Mouse (Mus musculus) CH12.LX (cell line): ENCODE results near the gene Pigu. TPM values are rescaled to one million over a fixed set of nuclear protein-coding genes. Genes with fewer than 3 reads are reported as not detected.

Experiments
- DNase-seq: peaks from one replicate; pipeline ENCODE4 v3.0.0-alpha.2; 2013; ENCODE audit errors: extremely low read depth
- H3K27ac ChIP-seq: 2 replicates; pipeline ENCODE4 v1.5.1; 2012; ENCODE audit warnings: low read depth, mild to moderate bottlenecking, control low read depth, moderate library complexity; ENCODE audit not compliant: insufficient read depth
- H3K27me3 ChIP-seq: replicated peaks from 2 replicates; pipeline ENCODE3; 2012; ENCODE audit warnings: inconsistent platforms
- H3K36me3 ChIP-seq, 2 experiments: replicated peaks in 1 of 2; 2 replicates each; pipeline versions ENCODE3 to v1.6.1; 2012; ENCODE audit warnings: inconsistent platforms in 1 of 2, low read length in 1 of 2, mild to moderate bottlenecking in 1 of 2, mixed read lengths in 1 of 2, moderate library complexity in 1 of 2; ENCODE audit not compliant: control insufficient read depth in 1 of 2, insufficient read depth in 1 of 2
- H3K4me1 ChIP-seq, 2 experiments: 2 replicates each; pipeline ENCODE4 v1.6.1; 2012; ENCODE audit warnings: inconsistent platforms in 1 of 2, moderate library complexity in 1 of 2; ENCODE audit not compliant: insufficient read depth in 2 of 2, control insufficient read depth in 1 of 2
- H3K4me2 ChIP-seq: 2 replicates; pipeline ENCODE4 v1.6.1; 2012; ENCODE audit warnings: low read depth, mild to moderate bottlenecking, control low read depth; ENCODE audit not compliant: poor library complexity, insufficient read depth, severe bottlenecking
- H3K4me3 ChIP-seq, 3 experiments: fragments of 150-350 bp in 1 of 3; sonication (generic) in 1 of 3; replicated peaks in 1 of 3; 2 replicates each; pipeline versions ENCODE3 to v1.5.1; 2011 to 2012; ENCODE audit warnings: low read depth in 2 of 3, low read length in 2 of 3, mild to moderate bottlenecking in 2 of 3, moderate library complexity in 2 of 3, control low read depth in 1 of 3, improper control_type of control experiment in 1 of 3, inconsistent platforms in 1 of 3, mixed read lengths in 1 of 3; ENCODE audit not compliant: poor library complexity in 1 of 3
- H3K79me2 ChIP-seq: replicated peaks from 2 replicates; pipeline ENCODE4 v1.6.1; 2012; ENCODE audit warnings: mild to moderate bottlenecking, moderate library complexity; ENCODE audit not compliant: control insufficient read depth, poor library complexity, insufficient read depth, severe bottlenecking; ENCODE audit errors: extremely low read depth
- H3K9ac ChIP-seq: 2 replicates; pipeline ENCODE4 v1.6.1; 2012; ENCODE audit warnings: low read depth, mild to moderate bottlenecking, control low read depth, moderate library complexity; ENCODE audit not compliant: insufficient read depth
- H3K9me3 ChIP-seq: replicated peaks from 2 replicates; pipeline ENCODE3; 2012; ENCODE audit warnings: low read length, inconsistent platforms, mixed read lengths
- CTCF ChIP-seq, 2 experiments: IDR thresholded peaks in 1 of 2; conservative IDR thresholded peaks in 1 of 2; 2 replicates each; pipeline ENCODE4 v1.5.1; 2011 to 2012; ENCODE audit warnings: low read depth in 2 of 2, low read length in 2 of 2, improper control_type of control experiment in 1 of 2, inconsistent platforms in 1 of 2, mild to moderate bottlenecking in 1 of 2, moderate library complexity in 1 of 2
- E2F4 ChIP-seq: IDR thresholded peaks from 2 replicates; pipeline ENCODE4 v1.6.1; 2011; ENCODE audit warnings: low read depth, low read length, improper control_type of control experiment; ENCODE audit not compliant: insufficient replicate concordance
- EP300 ChIP-seq: IDR thresholded peaks from 2 replicates; pipeline ENCODE4 v1.6.1; 2011; ENCODE audit warnings: low read length, improper control_type of control experiment
- JUN ChIP-seq: IDR thresholded peaks from 2 replicates; pipeline ENCODE4 v1.6.1; 2011; ENCODE audit warnings: low read depth, mild to moderate bottlenecking, low read length, improper control_type of control experiment, moderate library complexity; ENCODE audit not compliant: insufficient read depth
- KAT2A ChIP-seq: IDR thresholded peaks from 2 replicates; pipeline ENCODE4 v1.6.1; 2012; ENCODE audit warnings: low read length, improper control_type of control experiment, inconsistent platforms; ENCODE audit not compliant: insufficient replicate concordance
- MEF2A ChIP-seq: IDR thresholded peaks from 2 replicates; pipeline ENCODE4 v1.6.1; 2014; ENCODE audit warnings: low read depth, mild to moderate bottlenecking, inconsistent platforms, low read length, improper control_type of control experiment, borderline replicate concordance
- NELFE ChIP-seq: IDR thresholded peaks from 2 replicates; pipeline ENCODE4 v1.6.1; 2011; ENCODE audit warnings: low read depth, low read length, improper control_type of control experiment
- PAX5 ChIP-seq: IDR thresholded peaks from 2 replicates; pipeline ENCODE4 v1.6.1; 2012; ENCODE audit warnings: low read length, inconsistent platforms, mixed read lengths
- POLR2AphosphoS2 ChIP-seq: IDR thresholded peaks from 2 replicates; pipeline ENCODE4 v1.6.1; 2011; ENCODE audit warnings: low read depth, low read length, improper control_type of control experiment
- SMC3 ChIP-seq: IDR thresholded peaks from 2 replicates; pipeline ENCODE4 v1.6.1; 2011; ENCODE audit warnings: low read depth, low read length, improper control_type of control experiment
- TBP ChIP-seq: conservative IDR thresholded peaks from 2 replicates; pipeline ENCODE4 v1.6.1; 2011; ENCODE audit warnings: low read depth, low read length, improper control_type of control experiment
- ZMIZ1 ChIP-seq: IDR thresholded peaks from 2 replicates; pipeline ENCODE4 v1.6.1; 2012; ENCODE audit warnings: low read depth, mild to moderate bottlenecking, inconsistent platforms, low read length, improper control_type of control experiment
- dilution Hi-C: fragments of 300-500 bp; cut with MboI; formaldehyde crosslinking; loops from 2 replicates; pipeline ENCODE4 v1.14.3; 2020; ENCODE audit warnings: low sequenced_read_pairs; ENCODE audit not compliant: extremely low pct_unique_long_range_greater_than_20kb, extremely low pct_ligation_motif_present
- in situ Hi-C: fragments of 300-500 bp; cut with MboI; formaldehyde crosslinking; loops from 3 replicates; pipeline ENCODE4 v1.14.3; 2019; ENCODE audit warnings: low sequenced_read_pairs, low pct_ligation_motif_present, low pct_unique_long_range_greater_than_20kb, mixed read lengths
- polyA plus RNA-seq: library from polyadenylated mRNA; unstranded; fragments of >175 nt; gene quantifications from 2 replicates; pipeline ENCODE4 v1.2.1, GENCODE M21; 2012; ENCODE audit warnings: low read depth; ENCODE audit not compliant: insufficient read length
- total RNA-seq, 2 experiments: library from RNA; depleted of rRNA; stranded (reverse); fragments of 300-350 nt in 1 of 2; fragments of >200 nt in 1 of 2; gene quantifications; 2 replicates each; pipeline ENCODE4 v1.2.3; 2012 to 2014

Gene Pigu
- total and polyA plus RNA-seq, 3 experiments: 29.0 to 57.3 (median 39.1) TPM

- Histone ChIP-seq H3K4me2 (peak overlapping the region; percentile 57), H3K9me3 (no peaks in the 10 kb centered on the region), H3K4me3 (peak overlapping the region; percentile 65 to 91 (median 75)), H3K27me3 (no peaks in the 10 kb centered on the region), H3K36me3 (peaks cover 0 to 4% of the 10 kb centered on the region in 2 experiments), H3K9ac (peak overlapping the region; percentile 92), H3K4me1 (peaks cover 0 to 17% of the 10 kb centered on the region in 2 experiments; a peak in 2 of 4 replicates), H3K79me2 (peaks cover 18% of the 10 kb centered on the region), H3K27ac (no peak overlapping the region)
- in situ Hi-C loops: no loop called here
- TF ChIP-seq TBP (0 out of 2 replicates have a peak, but pooled peaks have one; percentile 11), MEF2A (no peak)
- DNase-seq: peak; percentile 35
- dilution Hi-C loops: no loop called here
Observed at GRCm38 (mm10) chr2:155357686-155358399, 613 bp upstream of the Pigu start.

DNA sequence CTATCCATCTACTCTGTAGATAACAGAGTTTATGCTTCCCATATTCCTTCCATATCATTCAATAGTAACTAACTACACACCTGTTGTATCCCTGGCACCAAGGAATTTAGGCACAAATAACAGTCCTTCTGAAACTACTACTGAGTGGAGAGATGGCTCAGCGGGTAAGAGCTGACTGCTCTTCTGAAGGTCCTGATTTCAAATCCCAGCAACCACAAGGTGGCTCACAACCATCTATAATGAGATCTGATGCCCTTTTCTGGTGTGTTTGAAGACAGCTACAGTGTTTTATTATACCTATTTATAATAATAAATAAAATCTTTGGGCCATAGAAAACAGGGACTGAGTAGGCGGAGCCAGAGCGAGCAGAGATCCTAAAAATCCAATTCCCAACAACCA, 2.8 kb downstream of the Pigu start:
- in situ Hi-C loops (no loop called here), dilution Hi-C loops (no loop called here)
- no peaks in the 10 kb centered on the region for H3K27me3 ChIP-seq
- H3K9me3 ChIP-seq: peaks cover 5% of the 10 kb centered on the region
- no peak overlapping the region for H3K4me3 ChIP-seq
- H3K79me2 ChIP-seq: peaks cover 26% of the 10 kb centered on the region
- H3K4me1 ChIP-seq: peaks cover 0 to 17% of the 10 kb centered on the region in 2 experiments; a peak in 2 of 4 replicates
- TF ChIP-seq SMC3: peak; percentile 5; the same call in 1 of the 2 replicates
- no peak for TF ChIP-seq EP300
- no peak for TF ChIP-seq POLR2AphosphoS2
- TF ChIP-seq CTCF (conservative IDR thresholded peaks at IDR 0.05 in 1 of 2, IDR thresholded peaks at IDR 0.05 in 1 of 2; ENCODE audit: low read depth in 2 of 2, low read length in 2 of 2): peak in 1 of 2 experiments; percentile 27; a peak in 2 of 4 replicates
- H3K27ac ChIP-seq: no peak overlapping the region
- no peak overlapping the region for H3K9ac ChIP-seq
- H3K36me3 ChIP-seq: peaks cover 5 to 23% of the 10 kb centered on the region in 2 experiments
- no peak for DNase-seq
- no peak overlapping the region for H3K4me2 ChIP-seq

DNA sequence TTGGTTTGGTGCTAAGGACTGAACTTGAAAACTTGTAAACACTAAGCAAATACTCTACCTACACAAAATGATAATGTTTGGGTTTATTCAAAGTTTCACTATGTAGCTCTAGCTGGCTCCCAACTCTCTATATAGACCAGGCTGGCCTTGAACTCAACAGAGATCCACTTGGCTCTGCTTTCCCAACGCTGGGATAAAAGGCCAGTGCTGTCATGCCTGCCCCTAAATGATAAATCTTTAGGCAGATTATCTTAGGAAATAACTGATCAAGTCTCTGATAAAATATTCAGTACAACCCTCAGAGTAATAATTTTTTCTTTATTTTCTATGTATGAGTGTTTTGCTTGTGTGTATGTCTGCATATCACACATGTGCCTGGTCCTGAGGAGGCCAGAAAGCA, 10.6 kb downstream of the Pigu start:
- Histone ChIP-seq H3K4me1 (peaks cover 0 to 6% of the 10 kb centered on the region in 2 experiments; a peak in 1 of 4 replicates), H3K9me3 (peaks cover 5% of the 10 kb centered on the region), H3K27me3 (no peaks in the 10 kb centered on the region), H3K27ac (no peak overlapping the region), H3K9ac (no peak overlapping the region), H3K79me2 (peaks cover 5% of the 10 kb centered on the region; the same call in 1 of the 2 replicates), H3K4me3 (no peak overlapping the region), H3K4me2 (no peak overlapping the region), H3K36me3 (peaks cover 17 to 64% of the 10 kb centered on the region in 2 experiments)
- dilution Hi-C loops: no loop called here
- no peak for TF ChIP-seq PAX5
- no peak for TF ChIP-seq JUN
- no peak for TF ChIP-seq MEF2A
- no peak for TF ChIP-seq ZMIZ1
- TF ChIP-seq NELFE: no peak
- no peak for TF ChIP-seq E2F4
- no peak for TF ChIP-seq POLR2AphosphoS2
- TF ChIP-seq KAT2A: no peak
- DNase-seq: no peak
- in situ Hi-C loops: no loop called here
